Mouse (Mus musculus) thymus, adult 18-20 months (tissue): ENCODE data around the gene Slx4ip.

Experiments
- DNase-seq, 2 experiments: peaks; one replicate each; pipeline ENCODE4 v3.0.0; 2022; ENCODE audit warnings: mixed read lengths in 2 of 2

The Slx4ip gene

DNA sequence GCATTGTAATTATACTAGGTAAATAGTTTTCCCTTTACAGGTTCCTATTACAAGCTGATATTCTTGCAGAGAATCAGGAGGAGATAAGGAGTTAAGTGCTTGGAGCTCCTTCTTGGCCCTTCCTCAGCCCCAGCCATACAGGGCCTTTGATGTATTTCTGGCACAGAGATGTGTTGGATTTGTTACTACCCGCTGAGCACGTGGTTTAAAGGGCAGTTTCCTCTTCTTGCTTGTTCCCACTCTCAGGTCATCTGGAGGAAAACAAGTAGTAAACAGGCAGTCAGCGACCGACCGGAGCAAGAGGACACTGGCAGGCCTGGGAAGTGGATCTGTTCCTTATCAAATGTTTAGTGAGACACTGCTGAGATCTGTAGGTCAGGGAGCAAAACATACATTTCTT, 56.9 kb downstream of the Slx4ip start:
- no peak for DNase-seq

DNA sequence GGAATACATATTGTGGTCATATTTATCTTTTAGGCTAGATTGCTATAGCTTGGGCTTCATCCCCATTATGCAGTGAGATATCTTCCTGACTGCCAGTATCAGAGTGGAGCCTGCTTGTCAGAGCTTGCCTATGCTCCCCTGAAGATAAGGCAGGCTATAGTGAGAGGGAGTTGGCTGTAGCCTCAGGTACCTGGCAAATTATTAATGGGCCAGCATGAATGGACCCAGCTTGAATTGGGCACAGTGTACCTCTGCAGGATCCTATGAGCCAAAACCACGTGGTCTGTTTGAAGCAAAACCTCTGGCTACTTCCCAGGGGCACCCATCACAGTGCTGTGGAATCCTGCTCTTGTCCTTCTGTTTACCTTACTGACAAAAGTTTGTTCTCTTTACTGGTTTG, 61.2 kb downstream of the Slx4ip start:
- no peak for DNase-seq

DNA sequence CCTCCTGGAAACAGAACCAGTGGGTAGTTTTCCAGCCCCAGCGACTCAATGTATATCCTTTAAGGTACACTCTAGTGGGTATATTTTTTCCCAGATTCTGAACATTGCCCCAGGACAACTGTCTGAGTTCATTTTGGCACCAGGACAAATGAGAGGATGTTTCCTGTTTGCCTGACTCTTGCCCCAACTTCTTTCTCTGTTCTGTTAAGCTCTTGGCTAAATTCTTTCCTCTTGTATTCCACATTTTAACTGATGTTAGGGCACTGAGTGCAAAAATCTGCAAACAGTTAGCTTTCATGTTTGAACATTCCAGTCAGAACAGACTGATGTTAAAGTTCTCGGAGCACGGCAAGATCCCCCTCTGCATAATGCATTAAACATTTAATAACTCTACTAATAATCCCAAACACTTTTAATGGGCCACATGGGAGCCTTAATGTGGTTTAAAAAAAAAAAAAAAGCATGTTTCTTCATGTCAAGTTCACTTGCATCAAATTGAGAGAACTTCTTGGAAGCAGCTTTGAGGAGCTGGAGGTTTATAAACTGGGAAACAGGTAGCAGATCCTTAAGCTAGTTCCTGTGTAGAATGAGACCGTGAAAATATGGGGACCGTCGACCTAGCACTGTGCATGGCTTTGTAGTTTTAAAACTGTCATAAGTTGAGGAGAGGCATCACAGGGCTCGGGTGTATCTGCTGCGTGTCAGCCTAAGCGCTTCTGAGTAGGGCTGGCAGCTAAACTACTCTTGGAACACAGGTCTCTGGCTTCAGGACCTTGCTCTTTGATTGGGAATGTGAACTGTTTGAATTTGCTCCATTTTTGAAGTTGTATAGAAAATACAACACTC, 64.9 kb downstream of the Slx4ip start:
- no peak for DNase-seq

DNA sequence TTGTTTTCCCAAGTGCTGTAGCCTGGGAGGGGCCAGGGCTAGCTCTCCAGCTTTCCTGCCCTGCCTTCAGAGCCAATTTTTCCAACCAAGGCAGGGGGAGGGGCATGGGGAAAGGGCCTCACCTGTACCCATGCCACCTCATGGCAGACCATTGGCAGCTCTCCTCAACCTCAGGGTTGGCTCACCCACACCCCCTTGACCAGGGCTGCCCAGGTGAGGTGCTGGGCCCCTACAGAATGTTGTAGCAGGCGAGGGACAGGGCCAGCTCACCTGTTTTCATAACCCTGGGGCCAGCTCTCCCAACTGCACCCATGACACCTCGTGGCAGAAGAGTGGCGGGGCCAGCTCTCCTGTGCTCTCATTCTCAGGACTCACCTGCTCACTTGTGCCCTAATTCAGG, 67.7 kb downstream of the Slx4ip start:
- no peak for DNase-seq

DNA sequence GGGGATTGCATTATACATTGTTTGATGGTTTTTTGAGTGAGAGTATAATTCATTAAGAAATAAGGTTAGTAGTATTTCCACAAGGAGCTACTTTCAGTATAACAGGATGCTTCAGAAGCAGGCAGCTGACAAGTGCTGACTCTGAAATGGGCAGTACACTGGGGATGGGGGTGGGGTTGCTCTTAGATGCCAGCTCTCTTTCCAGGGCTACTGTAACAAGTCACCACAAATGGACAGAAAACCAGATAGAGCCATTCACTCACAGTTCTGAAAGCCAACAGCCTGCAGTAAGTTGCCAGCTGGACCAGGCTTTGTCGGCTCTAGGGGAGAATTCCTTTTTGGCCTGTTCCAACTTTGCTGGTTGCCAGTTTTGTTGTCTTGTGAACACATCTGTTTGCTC, 84.8 kb downstream of the Slx4ip start:
- DNase-seq = no peak

DNA sequence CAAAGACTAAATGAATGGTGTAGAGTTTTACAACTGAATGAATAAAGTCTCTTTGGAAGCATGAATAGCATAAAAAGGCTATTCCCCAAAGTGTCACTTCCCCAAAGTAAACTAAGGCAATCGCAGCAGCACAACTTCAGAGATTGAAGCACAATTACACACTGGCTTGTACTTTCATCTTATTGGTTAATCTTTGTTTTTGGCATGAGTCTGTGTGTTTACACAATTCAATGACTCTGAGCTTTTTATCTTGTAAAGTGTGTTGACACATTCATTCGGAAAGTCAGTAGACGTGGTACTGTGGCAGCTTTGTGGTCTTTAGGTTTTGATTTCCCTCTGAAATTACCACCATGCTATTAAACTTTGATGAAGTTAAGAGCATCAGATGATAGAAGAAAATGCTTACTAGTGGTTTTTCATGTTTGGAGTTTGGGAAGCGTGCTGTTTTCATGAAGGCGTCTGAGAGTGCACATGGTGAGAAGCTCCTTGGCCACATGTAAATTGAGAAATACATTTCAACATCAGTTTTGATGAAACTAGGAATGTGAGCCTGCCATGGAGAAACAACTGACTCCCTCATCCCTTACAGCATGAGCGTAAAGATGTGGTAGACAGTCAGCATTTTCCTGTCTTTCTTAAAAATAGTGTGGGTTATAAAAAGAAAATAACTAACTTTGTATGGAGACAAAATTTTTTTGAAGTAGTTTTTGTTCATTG, 88.2 kb downstream of the Slx4ip start:
- DNase-seq = no peak

DNA sequence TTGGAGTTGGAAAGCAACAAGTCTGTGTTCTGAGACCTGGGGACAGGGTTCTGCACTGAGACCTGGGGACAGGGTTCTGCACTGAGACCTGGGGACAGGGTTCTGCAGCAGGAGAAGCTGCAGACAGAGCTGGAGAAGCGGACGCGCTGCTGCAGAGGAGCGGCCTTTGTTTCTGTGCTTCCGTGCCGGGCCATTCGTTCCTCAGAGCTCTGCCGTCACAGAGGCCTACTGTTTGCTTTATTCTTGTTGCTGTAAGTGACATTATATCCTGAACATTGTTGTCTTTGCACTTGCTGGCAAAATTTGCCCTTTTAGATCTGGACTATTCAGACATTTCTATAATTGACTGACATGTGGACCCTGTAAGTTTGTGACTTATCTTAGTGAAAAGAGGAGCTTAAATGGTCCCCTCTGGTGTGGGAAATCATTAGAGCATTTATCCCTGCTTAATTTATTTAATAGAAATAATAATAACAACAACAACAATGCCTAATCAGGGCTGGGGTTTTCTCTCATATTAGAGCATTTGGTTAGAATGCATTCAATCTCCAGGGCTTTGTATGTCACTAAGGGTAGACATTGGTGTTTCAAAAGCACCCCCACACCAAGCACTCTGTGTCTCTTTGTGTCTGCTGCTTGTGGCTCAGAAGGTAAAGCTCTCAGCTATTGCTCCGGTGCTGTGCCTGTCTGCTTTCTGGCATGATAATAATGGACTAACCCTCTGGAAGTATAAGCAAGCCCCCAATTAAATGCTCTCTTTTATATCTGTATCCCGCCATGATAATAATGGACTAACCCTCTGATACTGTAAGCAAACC, 90.3 kb downstream of the Slx4ip start:
- no peak for DNase-seq

DNA sequence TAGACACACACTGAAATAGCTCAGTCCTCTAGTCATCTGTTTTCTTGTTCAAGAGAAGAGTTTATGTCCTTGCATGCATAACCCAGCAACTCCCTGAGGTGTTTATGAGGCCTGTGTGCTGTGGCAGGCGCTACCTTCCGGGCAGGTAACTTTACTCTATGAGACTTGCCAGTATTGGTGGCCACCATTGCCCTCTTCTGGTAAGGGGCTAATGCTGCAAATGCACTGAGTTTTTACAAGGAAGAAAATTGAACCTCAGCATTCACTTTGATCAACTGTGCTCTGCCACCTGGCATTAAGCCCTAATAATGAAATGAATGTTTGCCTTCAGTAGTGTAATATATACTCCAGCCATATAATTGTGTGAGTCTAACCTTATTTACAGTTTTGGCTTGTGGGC, 92.9 kb downstream of the Slx4ip start:
- DNase-seq = no peak

DNA sequence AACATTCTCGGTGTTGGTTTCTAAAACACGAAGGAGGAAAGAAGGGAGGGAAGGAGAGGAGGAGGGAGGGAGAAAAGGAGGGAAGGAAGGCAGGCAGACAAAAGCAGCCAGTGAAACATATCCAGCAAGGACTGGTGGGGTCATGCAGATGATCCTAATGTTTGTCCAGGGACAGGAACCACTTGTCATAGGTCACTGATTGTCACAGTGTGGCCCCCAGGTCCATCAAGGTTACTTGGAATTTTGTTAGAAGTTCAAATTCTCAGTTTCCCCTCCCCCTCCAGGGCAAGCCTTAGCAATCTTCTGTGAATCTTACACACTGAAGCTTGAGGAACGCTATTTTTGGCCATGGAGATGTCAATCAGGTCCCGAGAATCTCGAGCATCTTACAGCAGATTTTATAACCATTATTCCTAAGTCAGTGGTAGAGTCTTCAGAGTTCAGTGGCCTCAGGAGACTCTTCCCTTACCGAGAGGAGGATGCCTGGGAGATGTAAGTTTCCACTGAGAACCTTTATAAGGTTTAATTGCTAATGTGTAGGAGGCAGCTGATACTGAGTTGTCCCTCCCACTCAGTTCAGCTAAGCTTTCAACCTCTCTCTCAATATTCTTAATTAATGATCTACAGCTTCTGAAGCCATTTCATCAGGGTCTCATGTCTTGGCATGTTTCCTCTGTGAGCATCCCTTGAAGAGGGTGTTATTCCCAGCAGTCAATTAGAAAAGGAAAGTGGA, 95.1 kb downstream of the Slx4ip start:
- no peak for DNase-seq

DNA sequence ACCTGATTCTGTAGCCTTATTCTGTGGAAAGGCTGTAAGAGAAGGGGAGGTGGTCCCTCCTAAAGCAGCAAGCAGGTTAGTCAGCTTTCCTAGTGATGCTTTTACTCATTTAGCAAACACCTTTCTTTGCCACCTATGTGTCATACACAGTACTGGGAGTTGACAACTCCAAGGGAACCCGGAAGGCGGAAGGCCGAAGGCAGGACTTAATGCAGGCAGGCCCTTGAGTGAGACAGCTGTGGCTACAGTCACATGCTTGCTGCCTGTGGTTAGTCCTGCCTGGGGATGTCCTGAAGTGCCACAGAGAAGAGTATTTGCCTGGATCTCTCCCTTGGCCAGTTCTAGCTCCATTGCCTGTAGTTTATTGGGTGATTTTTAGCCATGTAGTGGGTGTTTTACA, 102.1 kb downstream of the Slx4ip start:
- no peak for DNase-seq

DNA sequence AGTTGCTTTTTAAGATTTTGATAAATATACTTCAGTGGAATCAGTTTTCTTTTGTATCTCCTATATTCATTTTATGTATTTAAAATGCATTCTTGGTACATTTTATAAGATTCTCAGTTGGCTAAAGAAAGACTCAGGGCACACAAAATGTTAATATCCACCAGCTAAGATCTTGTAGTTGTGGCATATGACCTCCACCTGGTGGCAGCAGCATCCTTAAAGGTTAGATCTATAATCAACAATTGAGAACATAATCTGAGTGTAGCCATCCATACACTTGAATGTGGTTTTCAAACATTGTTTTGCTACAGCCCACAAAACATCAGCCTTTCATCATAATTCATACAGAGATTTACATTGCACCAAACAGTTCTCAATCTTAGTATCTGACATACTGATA, 106.1 kb downstream of the Slx4ip start:
- DNase-seq = no peak

DNA sequence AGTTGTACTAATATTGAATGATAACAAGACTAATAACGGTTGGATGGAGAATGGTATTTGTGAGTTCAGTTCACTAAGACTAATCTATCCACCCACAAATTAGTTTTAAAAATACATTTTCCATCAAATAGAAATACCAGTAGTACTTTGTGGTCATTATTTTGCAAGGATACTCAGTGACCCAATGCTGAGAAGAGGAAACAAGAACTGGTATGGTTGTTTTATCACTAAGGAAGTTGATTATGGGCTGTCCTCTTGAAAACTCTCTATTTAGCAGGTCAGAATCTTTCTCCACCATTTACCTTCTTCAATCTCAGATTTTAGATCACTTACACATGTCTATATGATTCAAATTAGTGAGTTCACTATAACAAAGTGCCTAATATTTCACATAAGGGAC, 111.0 kb downstream of the Slx4ip start:
- DNase-seq = no peak

DNA sequence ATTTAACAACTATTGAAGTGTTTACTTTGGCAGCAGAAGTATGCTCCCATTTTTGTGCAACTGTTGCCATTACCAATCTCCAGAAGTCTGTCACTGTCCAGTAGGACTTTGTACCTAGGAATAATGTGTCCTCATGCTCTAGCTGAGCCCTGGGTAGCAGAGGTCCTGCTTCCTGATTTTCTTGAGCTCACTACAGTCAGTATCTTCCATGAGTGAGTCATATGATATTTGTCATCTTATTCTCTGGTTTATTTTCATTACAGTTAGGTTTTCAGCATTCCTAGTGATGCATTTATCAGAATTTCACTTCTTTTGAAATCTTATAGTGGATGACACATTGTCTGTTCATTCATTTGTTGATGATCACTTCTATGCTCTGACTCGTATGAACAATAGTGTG, 115.6 kb downstream of the Slx4ip start:
- DNase-seq = no peak

DNA sequence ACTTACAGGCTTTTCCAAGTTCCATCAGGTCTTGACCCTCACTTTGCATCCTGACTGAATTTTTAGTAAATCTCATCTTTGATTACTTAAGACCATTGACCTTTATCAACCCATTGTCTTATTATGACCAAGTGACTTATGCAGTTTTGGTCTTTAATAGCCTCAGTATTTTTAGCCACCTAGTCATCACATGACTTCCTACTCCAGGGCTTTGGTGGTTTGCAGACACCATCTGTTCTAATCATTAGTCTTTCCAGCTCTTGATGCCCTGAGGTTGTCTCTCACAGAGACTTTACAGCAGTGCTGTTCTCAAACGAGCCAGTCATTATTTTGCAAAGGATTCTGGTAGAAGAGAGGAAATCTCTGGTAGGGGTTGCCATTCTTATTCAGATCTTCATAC, 121.0 kb downstream of the Slx4ip start:
- no peak for DNase-seq

DNA sequence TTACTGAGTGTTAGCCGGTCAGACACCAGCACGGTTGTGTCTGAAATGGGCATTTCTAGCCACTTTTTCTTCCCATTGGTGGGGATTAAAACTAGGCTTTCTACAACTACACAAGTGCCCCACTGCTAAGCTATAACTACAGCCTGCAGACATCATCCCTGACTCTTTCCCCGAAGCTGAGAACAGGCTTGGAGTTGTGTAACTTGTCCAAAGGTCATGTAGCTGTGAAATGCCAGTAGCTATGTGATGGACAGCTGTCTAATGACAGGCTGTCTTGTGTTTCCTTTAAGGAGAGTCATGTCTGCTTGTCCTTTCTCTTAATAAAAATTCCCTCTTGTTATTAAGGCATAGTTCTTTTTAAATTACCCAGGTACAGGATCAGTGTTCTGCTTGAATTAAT, 122.1 kb downstream of the Slx4ip start:
- DNase-seq = no peak

DNA sequence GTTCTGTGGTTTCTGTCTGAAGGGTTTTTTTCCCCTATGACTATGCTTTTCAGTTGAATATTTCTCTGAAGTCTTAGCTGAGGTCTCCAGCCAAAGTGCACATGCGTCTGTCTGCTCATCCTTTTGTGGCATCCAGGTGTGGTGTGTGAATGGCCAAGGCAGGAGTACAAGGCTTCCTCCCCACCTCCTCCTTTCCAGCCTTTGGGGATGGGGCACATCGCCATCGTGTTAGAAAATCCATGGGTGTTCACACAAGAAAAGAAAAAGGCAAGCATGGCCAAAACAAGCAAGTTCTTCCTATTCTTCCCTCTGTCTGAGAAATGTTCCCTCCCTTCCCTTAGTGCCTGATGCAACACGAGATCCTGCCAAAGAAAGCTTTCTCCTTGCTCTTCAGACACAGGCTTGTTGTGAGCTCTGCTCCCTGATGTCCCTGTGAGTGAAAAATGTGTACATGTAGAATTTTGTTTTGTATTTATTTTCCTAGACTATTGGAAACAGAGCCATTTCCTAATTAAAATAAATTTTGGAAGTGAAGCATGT, 122.9 kb downstream of the Slx4ip start:
- DNase-seq = no peak

DNA sequence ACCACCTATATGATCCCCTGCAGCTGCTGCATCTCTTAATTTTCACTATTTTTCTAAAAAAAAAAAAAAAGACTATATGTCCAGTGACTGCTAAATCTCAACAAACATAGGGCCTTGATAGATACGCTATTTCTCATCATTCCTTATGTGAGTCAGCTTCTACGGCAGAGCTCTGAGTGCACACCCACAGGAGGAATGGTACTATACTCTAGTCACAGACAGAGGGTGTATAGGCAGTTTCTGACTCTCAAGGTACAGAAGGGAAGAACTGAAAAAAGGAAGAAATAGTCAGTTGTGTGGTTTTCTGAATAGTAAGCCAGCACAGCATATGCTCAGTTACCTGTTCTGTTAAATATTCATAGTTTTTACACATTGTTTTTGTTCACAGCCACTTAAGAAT, 123.4 kb downstream of the Slx4ip start:
- DNase-seq = no peak

DNA sequence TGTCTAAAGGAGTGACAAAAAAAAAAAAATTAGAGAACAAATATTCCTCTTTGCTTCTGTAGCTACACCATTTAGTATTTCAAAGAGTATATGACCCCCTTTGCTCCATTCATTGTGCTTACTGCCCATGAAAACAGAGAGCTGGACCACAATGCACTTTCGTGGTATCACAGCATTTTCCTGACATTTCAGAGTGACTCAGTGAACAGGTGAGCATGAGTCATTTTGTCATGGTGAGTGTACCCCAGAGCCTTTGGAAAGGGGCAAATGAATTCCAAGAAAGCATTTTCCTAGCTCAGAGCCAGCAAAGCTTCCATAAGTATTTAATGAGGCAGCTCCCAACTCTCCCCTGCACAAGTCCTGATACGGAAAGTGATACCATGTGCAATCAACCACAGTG, 153.1 kb downstream of the Slx4ip start:
- no peak for DNase-seq

DNA sequence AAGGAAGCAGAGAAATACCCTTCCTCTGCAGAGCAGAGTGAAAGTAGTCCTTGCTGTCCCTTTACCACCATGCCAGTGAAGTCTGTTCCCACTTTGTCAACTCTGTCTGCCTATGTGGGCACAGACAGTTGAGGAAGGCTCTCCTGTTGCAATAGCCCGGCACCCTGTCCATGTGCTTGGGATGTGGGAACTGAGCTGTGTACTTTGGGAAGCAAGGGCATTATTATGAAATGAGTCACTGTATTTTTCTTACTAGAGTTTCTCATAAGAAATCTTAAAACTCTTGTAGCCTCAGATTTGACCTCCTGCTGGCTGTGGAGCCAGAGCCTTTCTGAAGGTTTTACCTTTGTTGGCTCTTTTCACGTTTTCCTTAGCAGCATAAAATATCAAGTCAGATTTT, 158.3 kb downstream of the Slx4ip start:
- DNase-seq = no peak

DNA sequence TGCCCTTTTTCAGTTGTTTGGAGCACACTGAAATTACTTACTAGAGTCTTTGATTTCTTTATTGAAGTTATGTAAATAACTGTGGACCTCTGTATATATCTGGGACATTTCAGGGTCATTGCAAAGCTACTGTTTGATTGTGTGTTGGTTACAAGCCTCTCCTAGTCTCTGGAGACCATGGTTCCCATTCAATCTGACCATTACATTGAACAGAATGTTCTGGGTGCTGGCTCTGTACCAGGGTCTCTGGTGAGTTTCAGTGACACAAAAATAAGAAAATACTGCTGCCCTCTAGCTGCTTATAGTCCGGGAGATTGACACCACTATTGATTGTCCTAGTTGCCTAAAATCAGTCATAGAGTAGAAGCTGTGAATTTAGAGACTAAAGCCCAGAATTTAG, 158.9 kb downstream of the Slx4ip start:
- no peak for DNase-seq

DNA sequence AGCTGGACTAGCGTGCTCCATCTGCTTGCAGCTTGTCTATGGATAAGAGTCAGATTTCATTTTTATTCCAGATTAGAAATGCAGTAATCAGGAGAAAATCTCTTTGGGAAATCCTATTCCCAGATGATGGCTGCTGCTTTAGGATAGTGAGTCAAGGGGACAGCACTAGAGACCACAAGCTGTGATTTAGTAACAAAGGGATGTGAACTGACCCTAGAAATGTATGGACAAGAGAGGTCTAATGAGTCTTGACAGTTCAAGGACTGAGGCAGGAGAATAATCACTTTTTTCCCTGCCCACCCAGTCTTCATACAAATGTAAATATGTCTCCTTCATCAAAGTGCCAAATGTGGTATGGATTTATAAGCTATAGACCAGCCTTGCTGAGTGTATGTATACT, 172.8 kb downstream of the Slx4ip start:
- DNase-seq = no peak

DNA sequence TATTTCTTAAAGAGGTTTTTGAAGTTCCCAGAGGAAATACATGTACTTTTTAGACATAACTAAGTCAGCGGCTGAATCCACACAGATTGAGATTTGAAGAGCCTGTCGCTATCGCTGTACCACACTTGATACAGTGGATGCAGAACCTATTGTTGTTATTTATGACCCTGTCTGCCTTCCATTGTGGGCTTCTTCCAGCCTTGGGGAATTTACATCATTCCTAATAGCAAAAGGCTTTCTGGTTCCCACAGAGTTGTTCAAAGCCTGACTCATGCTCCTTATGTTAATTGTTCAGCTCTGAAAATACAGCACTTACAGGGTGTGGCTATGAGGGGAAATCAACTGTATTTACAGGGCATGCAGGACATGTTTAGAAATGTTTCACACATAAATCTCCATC, 173.5 kb downstream of the Slx4ip start:
- DNase-seq = no peak
